8 mouse cellular contexts compared by ENCODE assay signal in genomic region chr16:85549971-85550567, GRCm38 (mm10). TPM values are rescaled to one million over a fixed set of nuclear protein-coding genes. Genes with fewer than 3 reads are reported as not detected.
DNase-seq lines count a peak whose midpoint lies in the region; ATAC-seq and TF ChIP-seq lines count a peak whose summit lies in the region.

No protein-coding gene starts in this region.

- H3K36me3 ChIP-seq in forebrain, embryonic 12.5 days (replicated peaks) = no peaks in the 10 kb centered on the region
- H3K36me3 ChIP-seq in hindbrain, embryonic 12.5 days = no peaks in the 10 kb centered on the region
- no peaks in the 10 kb centered on the region for H3K36me3 ChIP-seq in liver, adult 2 months (ENCODE audit: control insufficient read depth, insufficient read depth, low read length)
- H3K36me3 ChIP-seq in midbrain, postnatal 0 days (ENCODE audit: insufficient read depth, low read length) = no peaks in the 10 kb centered on the region

- peak overlapping the region; percentile 39 for H3K4me3 ChIP-seq in forebrain, embryonic 12.5 days (replicated peaks)
- H3K4me3 ChIP-seq in hindbrain, embryonic 12.5 days = peak overlapping the region; percentile 40
- peak overlapping the region; percentile 66 for H3K4me3 ChIP-seq in liver, adult 2 months (ENCODE audit: insufficient read depth, low read depth, low read length)
- H3K4me3 ChIP-seq in midbrain, postnatal 0 days (ENCODE audit: low read depth, low read length) = peak overlapping the region; percentile 30

- ATAC-seq in forebrain, embryonic 12.5 days (ENCODE audit: low FRiP score) = peak; percentile 64
- peak; percentile 73 for ATAC-seq in hindbrain, embryonic 12.5 days (ENCODE audit: low FRiP score)
- ATAC-seq in midbrain, postnatal 0 days (ENCODE audit: low FRiP score) = no peak

- peak overlapping the region; percentile 56; the same call in 1 of the 2 replicates for H3K9ac ChIP-seq in forebrain, embryonic 12.5 days
- peak overlapping the region; percentile 15; the same call in 1 of the 2 replicates for H3K9ac ChIP-seq in hindbrain, embryonic 12.5 days
- H3K9ac ChIP-seq in liver, adult 2 months (ENCODE audit: low read depth, low read length) = peak overlapping the region; percentile 55
- H3K9ac ChIP-seq in midbrain, postnatal 0 days (replicated peaks; ENCODE audit: low read length, poor library complexity, severe bottlenecking) = no peak overlapping the region

- H3K79me2 ChIP-seq in liver, adult 2 months (ENCODE audit: control insufficient read depth, insufficient read depth, low read length) = no peaks in the 10 kb centered on the region

- DNase-seq in ovary, postnatal 36 days (ENCODE audit: low spot score) = peak; percentile 9
- DNase-seq in ovary, adult 18-20 months (ENCODE audit: low spot score) = no peak
- DNase-seq in liver, adult 2 months (ENCODE audit: extremely low read depth, low read depth, low spot score) = no peak
- DNase-seq in midbrain, postnatal 0 days (ENCODE audit: low spot score) = no peak
- DNase-seq in thymus, adult 18-20 months = no peak
- DNase-seq in left cerebral cortex, adult 18-20 months (ENCODE audit: low spot score in 2 of 2) = no peak

- TF ChIP-seq CTCF in liver, adult 2 months (IDR thresholded peaks at IDR 0.05; ENCODE audit: low read depth, low read length) = no peak
- no peak for TF ChIP-seq CTCF in midbrain, postnatal 0 days (IDR thresholded peaks at IDR 0.05)

- WGBS in forebrain, embryonic 12.5 days = under 1% methylated on average over 25 of the region's 25 CpGs
- under 1% methylated on average over 25 of the region's 25 CpGs for WGBS in hindbrain, embryonic 12.5 days
- WGBS in liver, adult 2 months = under 1% methylated on average over 25 of the region's 25 CpGs
- WGBS in midbrain, postnatal 0 days = 2% methylated on average over 25 of the region's 25 CpGs

- no peaks in the 10 kb centered on the region for H3K9me3 ChIP-seq in forebrain, embryonic 12.5 days
- no peaks in the 10 kb centered on the region for H3K9me3 ChIP-seq in hindbrain, embryonic 12.5 days (replicated peaks)
- no peaks in the 10 kb centered on the region for H3K9me3 ChIP-seq in midbrain, postnatal 0 days (ENCODE audit: low read length)

- H3K27ac ChIP-seq in forebrain, embryonic 12.5 days = no peak overlapping the region
- H3K27ac ChIP-seq in hindbrain, embryonic 12.5 days = no peak overlapping the region
- peak overlapping the region; percentile 43 for H3K27ac ChIP-seq in liver, adult 2 months (replicated peaks; ENCODE audit: insufficient read depth, low read depth, low read length)
- H3K27ac ChIP-seq in midbrain, postnatal 0 days (ENCODE audit: low read depth, low read length) = no peak overlapping the region

- peaks cover 17% of the 10 kb centered on the region for H3K4me1 ChIP-seq in forebrain, embryonic 12.5 days
- H3K4me1 ChIP-seq in hindbrain, embryonic 12.5 days = peaks cover 9% of the 10 kb centered on the region
- H3K4me1 ChIP-seq in liver, adult 2 months (ENCODE audit: control insufficient read depth, insufficient read depth, low read length) = no peaks in the 10 kb centered on the region
- H3K4me1 ChIP-seq in midbrain, postnatal 0 days (ENCODE audit: insufficient read depth, low read length) = no peaks in the 10 kb centered on the region

- H3K27me3 ChIP-seq in forebrain, embryonic 12.5 days = no peaks in the 10 kb centered on the region
- H3K27me3 ChIP-seq in hindbrain, embryonic 12.5 days = no peaks in the 10 kb centered on the region
- no peaks in the 10 kb centered on the region for H3K27me3 ChIP-seq in liver, adult 2 months (ENCODE audit: control insufficient read depth, insufficient read depth, low read length)
- H3K27me3 ChIP-seq in midbrain, postnatal 0 days (ENCODE audit: insufficient read depth, low read length) = peaks cover 5% of the 10 kb centered on the region; the same call in 1 of the 2 replicates

- 0 out of 2 replicates have a peak, but pooled peaks have one; percentile 25 for TF ChIP-seq POLR2A in liver, adult 2 months (IDR thresholded peaks at IDR 0.05; ENCODE audit: extremely low read depth, insufficient read depth, low read length)

- H3K4me2 ChIP-seq in forebrain, embryonic 12.5 days = peak overlapping the region; percentile 66
- H3K4me2 ChIP-seq in hindbrain, embryonic 12.5 days (replicated peaks) = peak overlapping the region; percentile 77
- H3K4me2 ChIP-seq in midbrain, postnatal 0 days (ENCODE audit: low read depth, low read length, poor library complexity, severe bottlenecking) = peak overlapping the region; percentile 47

RNA-seq across cellular contexts. Expression of gene Cyyr1, which starts 3.1 kb away (rescaled TPM):
- polyA plus RNA-seq in forebrain, embryonic 12.5 days (2016; fragmentation: Nextera tagmentation; extraction: Ambion mirVana) = 2.4 and 2.7 TPM in 2 replicates
- 4.4 and 4.5 TPM in 2 replicates for polyA plus RNA-seq in hindbrain, embryonic 12.5 days (2016; fragmentation: Nextera tagmentation; extraction: Ambion mirVana)
- total RNA-seq in liver, adult 2 months (2014; rRNA removed) = 4.2 and 4.4 TPM in 2 replicates
- 1.7 and 1.8 TPM in 2 replicates for polyA plus RNA-seq in liver, adult 2 months (2012; rRNA removed)
- 1.3 and 1.9 TPM in 2 replicates for total RNA-seq in midbrain, postnatal 0 days (2014; rRNA removed)
- polyA plus RNA-seq in midbrain, postnatal 0 days (2015; fragmentation: Nextera tagmentation; extraction: Ambion mirVana) = 1.3 and 1.6 TPM in 2 replicates
- 1 to 10 TPM; 4.2 to 4.5 TPM for total RNA-seq in left cerebral cortex, adult 18-20 months (2021)
